Mouse (Mus musculus): ENCODE data around the gene Pik3ca. TPM values are rescaled to one million over a fixed set of nuclear protein-coding genes. Genes with fewer than 3 reads are reported as not detected.

The Pik3ca gene
- 0.39 and 0.48 TPM in 2 replicates for polyA plus RNA-seq (2012; rRNA removed)

GRCm38 (mm10) chr3:32397461-32398174 lies at the start of gene Pik3ca:
Gene Pik3ca (plus strand): TSS chr3:32397671.

DNA sequence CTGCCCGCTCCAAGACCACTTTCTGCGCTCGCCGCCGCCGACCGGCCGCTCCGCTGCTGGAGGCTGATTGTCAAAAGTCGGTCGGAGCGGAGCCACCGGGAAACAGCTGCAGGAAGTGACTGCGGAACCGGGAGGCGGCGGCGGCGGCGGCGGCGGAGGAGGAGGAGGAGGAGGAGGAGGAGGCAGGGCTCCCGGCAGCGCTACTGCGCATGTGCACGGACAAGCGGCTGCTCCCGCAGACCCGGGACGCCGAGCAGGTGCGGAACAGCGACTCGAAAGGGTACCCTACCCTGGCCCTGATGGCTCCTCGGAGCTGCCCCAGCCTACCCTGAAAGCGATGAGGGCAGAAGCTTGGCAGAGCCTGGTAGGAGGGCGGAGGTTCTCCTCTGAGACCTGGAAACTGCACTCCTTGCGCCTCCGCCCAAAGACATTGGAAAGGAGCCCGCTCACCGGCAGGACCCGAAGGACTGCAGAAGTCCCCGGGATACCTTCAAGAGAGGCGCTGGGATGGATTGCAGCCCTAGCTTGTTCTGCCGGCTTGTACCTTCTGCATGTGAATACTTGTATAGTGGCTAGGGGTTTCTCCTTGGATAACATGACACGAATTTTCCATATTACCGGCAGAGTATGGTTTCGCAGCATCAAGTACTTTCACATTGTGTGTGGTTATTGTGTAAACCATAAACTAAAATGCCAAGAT lies 31.8 kb upstream of the Pik3ca start, which contains the start of gene Zmat3:
TSS of gene Zmat3 (minus strand) at position 469 of the 700 bp plus-strand sequence.

GRCm38 (mm10) chr3:32492097-32493090 lies 94.9 kb downstream of the Pik3ca start, which contains the start of gene Kcnmb3:
Gene Kcnmb3 (minus strand): TSS chr3:32492231.

DNA sequence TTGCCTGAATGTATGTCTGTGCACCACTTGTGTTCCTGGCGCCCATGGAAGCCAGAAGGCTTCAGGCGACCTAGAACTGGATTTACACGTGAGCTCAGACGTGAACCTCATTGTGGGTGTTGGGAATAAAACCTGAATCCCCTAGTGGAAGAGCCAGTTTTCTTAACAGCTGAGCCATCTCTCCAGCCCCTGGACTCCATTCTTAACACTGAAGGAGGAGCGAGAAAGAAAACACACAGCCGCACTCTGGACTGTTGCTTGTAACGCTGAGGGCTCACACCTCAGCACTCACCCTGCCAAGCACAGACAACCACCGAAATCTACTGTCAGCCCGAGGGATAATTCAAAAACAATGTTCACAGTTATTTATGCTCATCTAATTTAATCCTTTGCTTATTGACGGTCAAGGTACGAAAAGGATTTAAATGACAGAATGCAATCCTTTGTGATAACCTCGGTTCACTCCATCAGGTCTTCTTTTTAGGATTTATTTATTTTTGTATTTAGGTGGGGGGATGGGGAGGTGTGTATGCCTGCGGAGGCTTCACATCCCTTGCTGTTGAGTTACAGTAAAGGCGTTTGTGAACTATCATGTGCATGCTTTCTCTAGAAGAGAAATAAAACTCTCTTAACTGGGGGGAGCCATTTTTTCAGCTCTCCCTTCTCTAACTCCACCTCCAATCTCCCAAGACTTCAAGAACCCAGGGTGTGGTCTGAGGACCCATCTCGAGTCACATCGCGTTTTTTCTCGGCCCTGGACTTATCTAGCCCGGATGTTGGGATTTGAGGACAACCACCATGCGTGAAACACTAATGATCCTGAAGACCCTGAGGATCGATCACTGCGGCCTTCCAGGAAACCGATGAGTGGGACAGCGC lies 112.3 kb downstream of the Pik3ca start, which contains the start of gene Zfp639:
TSS of gene Zfp639 (plus strand) at position 764 of the 879 bp plus-strand sequence.

Other genes starting within 250 kb of the Pik3ca start
- gene Zmat3, start 31.7 kb upstream of the Pik3ca start, polyA plus RNA-seq (2012; rRNA removed): 3.2 and 3.9 TPM in 2 replicates
- gene Kcnmb3, start 94.6 kb downstream of the Pik3ca start, polyA plus RNA-seq (2012; rRNA removed): not detected in 2 replicates
- gene Zfp639, start 112.6 kb downstream of the Pik3ca start, polyA plus RNA-seq (2012; rRNA removed): 6.2 and 7.1 TPM in 2 replicates
- 2.6 and 3.1 TPM in 2 replicates for gene Mfn1, start 131.8 kb downstream of the Pik3ca start, polyA plus RNA-seq (2012; rRNA removed)
- 3.9 and 4.1 TPM in 2 replicates for gene Gnb4, start 218.9 kb downstream of the Pik3ca start, polyA plus RNA-seq (2012; rRNA removed)